Mouse (Mus musculus) stomach, postnatal 0 days (tissue): Measurements from ENCODE around the gene Fam117b. TPM values are rescaled to one million over a fixed set of nuclear protein-coding genes. Genes with fewer than 3 reads are reported as not detected.

Source experiments
- ATAC-seq: fragments of 200-750 bp; cut with Nextera tagmentation; 2 replicates; pipeline ENCODE4 v1.8.0; 2017; ENCODE audit not compliant: low FRiP score, low TSS enrichment
- DNase-seq: peaks from one replicate; pipeline ENCODE4 v3.0.0-alpha.2; 2016; ENCODE audit warnings: low spot score
- H3K27ac ChIP-seq: fragments of 300-500 bp; sonication (generic); replicated peaks from 2 replicates; pipeline ENCODE4 v1.5.1; 2014; ENCODE audit warnings: mild to moderate bottlenecking, control low read depth
- H3K27me3 ChIP-seq: fragments of 300-500 bp; sonication (generic); 2 replicates; pipeline ENCODE4 v1.6.1; 2014; ENCODE audit warnings: low read length; ENCODE audit not compliant: control insufficient read depth, insufficient read depth
- H3K36me3 ChIP-seq: fragments of 300-500 bp; sonication (generic); 2 replicates; pipeline ENCODE4 v1.6.1; 2014; ENCODE audit warnings: low read length, mixed read lengths; ENCODE audit not compliant: control insufficient read depth, insufficient read depth
- H3K4me1 ChIP-seq: fragments of 300-500 bp; sonication (generic); replicated peaks from 2 replicates; pipeline ENCODE4 v1.6.1; 2014; ENCODE audit warnings: antibody characterized with exemption; ENCODE audit not compliant: control insufficient read depth, insufficient read depth
- H3K4me2 ChIP-seq: fragments of 300-500 bp; sonication (generic); replicated peaks from 2 replicates; pipeline ENCODE4 v1.6.1; 2014; ENCODE audit warnings: low read depth, mild to moderate bottlenecking, control low read depth, moderate library complexity
- H3K4me3 ChIP-seq: fragments of 300-500 bp; sonication (generic); 2 replicates; pipeline ENCODE4 v1.5.1; 2014; ENCODE audit warnings: low read depth, low read length, control low read depth
- H3K9ac ChIP-seq: fragments of 300-500 bp; sonication (generic); 2 replicates; pipeline ENCODE4 v1.6.1; 2014; ENCODE audit warnings: mild to moderate bottlenecking, low read length, control low read depth, mixed read lengths
- H3K9me3 ChIP-seq: fragments of 300-500 bp; sonication (generic); 2 replicates; pipeline ENCODE4 v1.6.1; 2016; ENCODE audit warnings: low read length; ENCODE audit not compliant: control insufficient read depth
- CTCF ChIP-seq: IDR thresholded peaks from 2 replicates; pipeline ENCODE4 v1.5.1; 2016; ENCODE audit warnings: antibody characterized with exemption, low read depth, mild to moderate bottlenecking, moderate library complexity
- EP300 ChIP-seq: optimal IDR thresholded peaks from 2 replicates; pipeline ENCODE3; 2016; ENCODE audit warnings: antibody characterized with exemption
- WGBS: fragments of 180-500 bp; shearing (Covaris S2); extraction: QIAGEN DNeasy Blood & Tissue Kit; methylation state at CpG from one replicate; pipeline ENCODE4 v1.1.7; 2014; 5-methylcytosine and 5-hydroxymethylcytosine counted together
- polyA plus RNA-seq: library from polyadenylated mRNA; unstranded; fragments of >200 nt; fragmentation: Nextera tagmentation; extraction: Ambion mirVana; gene quantifications from 2 replicates; pipeline ENCODE4 v1.2.1, GENCODE M21; 2015

The Fam117b gene
- polyA plus RNA-seq, 1 experiment from 2014 or later, result 4.3 TPM

GRCm38 (mm10) chr1:59888018-59888417, 24.8 kb upstream of the Fam117b start:
- DNase-seq (no peak), ATAC-seq (no peak)
- no peaks in the 10 kb centered on the region for H3K4me1 ChIP-seq
- TF ChIP-seq EP300, result no peak
- no peak for TF ChIP-seq CTCF
- no peak overlapping the region for H3K27ac ChIP-seq
- H3K4me3 ChIP-seq, result no peak overlapping the region
- H3K4me2 ChIP-seq, result no peak overlapping the region
- no peak overlapping the region for H3K9ac ChIP-seq
- no peaks in the 10 kb centered on the region for H3K36me3 ChIP-seq
- no peaks in the 10 kb centered on the region for H3K27me3 ChIP-seq
- H3K9me3 ChIP-seq, result no peaks in the 10 kb centered on the region

- no peak overlapping the region for H3K4me3 ChIP-seq
- H3K4me2 ChIP-seq, result no peak overlapping the region
- TF ChIP-seq CTCF (no peak), EP300 (no peak)
- no peak overlapping the region for H3K27ac ChIP-seq
- no peak overlapping the region for H3K9ac ChIP-seq
- no peaks in the 10 kb centered on the region for H3K27me3 ChIP-seq
- ATAC-seq, result no peak
- H3K36me3 ChIP-seq, result no peaks in the 10 kb centered on the region
- H3K9me3 ChIP-seq, result no peaks in the 10 kb centered on the region
- H3K4me1 ChIP-seq, result no peaks in the 10 kb centered on the region
- WGBS, result 80% methylated on average over 4 of the region's 4 CpGs
- no peak for DNase-seq
Measured at GRCm38 (mm10) chr1:59891185-59891584, 21.6 kb upstream of the Fam117b start.

GRCm38 (mm10) chr1:59892777-59893176, 20.0 kb upstream of the Fam117b start:
- Histone ChIP-seq H3K36me3 (no peaks in the 10 kb centered on the region), H3K27ac (no peak overlapping the region), H3K9me3 (no peaks in the 10 kb centered on the region), H3K9ac (no peak overlapping the region), H3K4me3 (no peak overlapping the region), H3K4me1 (no peaks in the 10 kb centered on the region), H3K4me2 (no peak overlapping the region), H3K27me3 (no peaks in the 10 kb centered on the region)
- TF ChIP-seq EP300 (no peak), CTCF (peak; percentile 39)
- DNase-seq (no peak), ATAC-seq (no peak)
- WGBS, result 88% methylated on average over 8 of the region's 8 CpGs

GRCm38 (mm10) chr1:59894025-59894424, 18.8 kb upstream of the Fam117b start:
- no peak for DNase-seq
- Histone ChIP-seq H3K9me3 (no peaks in the 10 kb centered on the region), H3K4me1 (no peaks in the 10 kb centered on the region), H3K4me3 (no peak overlapping the region), H3K9ac (no peak overlapping the region), H3K27ac (no peak overlapping the region), H3K36me3 (no peaks in the 10 kb centered on the region), H3K27me3 (no peaks in the 10 kb centered on the region), H3K4me2 (no peak overlapping the region)
- 62% methylated on average over 4 of the region's 4 CpGs for WGBS
- no peak for TF ChIP-seq CTCF
- TF ChIP-seq EP300, result no peak
- no peak for ATAC-seq

- no peak overlapping the region for H3K27ac ChIP-seq
- no peaks in the 10 kb centered on the region for H3K4me1 ChIP-seq
- no peaks in the 10 kb centered on the region for H3K36me3 ChIP-seq
- no peaks in the 10 kb centered on the region for H3K27me3 ChIP-seq
- no peak overlapping the region for H3K4me3 ChIP-seq
- H3K4me2 ChIP-seq, result no peak overlapping the region
- 35% methylated on average over 4 of the region's 4 CpGs for WGBS
- no peak overlapping the region for H3K9ac ChIP-seq
- no peaks in the 10 kb centered on the region for H3K9me3 ChIP-seq
- TF ChIP-seq CTCF, result no peak
- TF ChIP-seq EP300, result no peak
- no peak for ATAC-seq
- DNase-seq, result no peak
Measured at GRCm38 (mm10) chr1:59895456-59895855, 17.4 kb upstream of the Fam117b start.

GRCm38 (mm10) chr1:59897147-59897798, 15.5 kb upstream of the Fam117b start:
- WGBS, result 52% methylated on average over 5 of the region's 5 CpGs
- Histone ChIP-seq H3K9ac (no peak overlapping the region), H3K4me3 (no peak overlapping the region), H3K27me3 (no peaks in the 10 kb centered on the region), H3K9me3 (no peaks in the 10 kb centered on the region), H3K4me2 (no peak overlapping the region), H3K36me3 (no peaks in the 10 kb centered on the region), H3K4me1 (no peaks in the 10 kb centered on the region), H3K27ac (no peak overlapping the region)
- TF ChIP-seq EP300 (no peak), CTCF (no peak)
- ATAC-seq, result no peak
- DNase-seq, result no peak
